Mouse (Mus musculus): ENCODE data around the gene Nme2. TPM values are rescaled to one million over a fixed set of nuclear protein-coding genes. Genes with fewer than 3 reads are reported as not detected.

Nme2 gene
- total RNA-seq (2021) = 444 and 470 TPM in 2 replicates
- long read RNA-seq, experiment 1, transcript Nme2-201 (5 exons, 1,012 nt) = major isoform, 313 of 497 reads
- long read RNA-seq, experiment 1, transcript Nme2-202 (4 exons, 734 nt) = minor isoform, 88 of 497 reads
- long read RNA-seq, experiment 1, partial matches to known transcripts = 93 of 497 reads
- long read RNA-seq, experiment 1, other reads (novel, unspliced or antisense) = 3 of 497 reads
- long read RNA-seq, experiment 2, transcript Nme2-202 (4 exons, 734 nt) = minor isoform, 133 of 419 reads
- long read RNA-seq, experiment 2, transcript Nme2-201 (5 exons, 1,012 nt) = major isoform, 278 of 419 reads
- long read RNA-seq, experiment 2, partial matches to known transcripts = 6 of 419 reads
- long read RNA-seq, experiment 2, other reads (novel, unspliced or antisense) = 2 of 419 reads

- peak; percentile 28 for DNase-seq
These were observed at the start of gene Nme2 for GRCm38 (mm10) chr11:93956159-93956558. Gene Nme2, minus strand, starts transcription at chr11:93956259.

- DNase-seq = no peak
These were observed 47.3 kb upstream of the Nme2 start for GRCm38 (mm10) chr11:94003346-94003745.

- no peak for DNase-seq
These were observed 43.2 kb upstream of the Nme2 start for GRCm38 (mm10) chr11:93999276-93999675.

GRCm38 (mm10) chr11:93997141-93997775, 41.2 kb upstream of the Nme2 start:
- DNase-seq = peak; percentile 44

- peak; percentile 71 for DNase-seq
These were observed 40.5 kb upstream of the Nme2 start for GRCm38 (mm10) chr11:93996306-93997140.

- DNase-seq = peak; percentile 97
These were observed 39.8 kb upstream of the Nme2 start, which contains the start of gene Spag9 for GRCm38 (mm10) chr11:93995720-93996305. Gene Spag9, plus strand, starts transcription at chr11:93996091.

- DNase-seq = peak; percentile 91
These were observed 39.2 kb upstream of the Nme2 start for GRCm38 (mm10) chr11:93995111-93995719.

- DNase-seq = no peak
These were observed 38.5 kb upstream of the Nme2 start for GRCm38 (mm10) chr11:93994531-93994930.

- no peak for DNase-seq
These were observed 32.4 kb upstream of the Nme2 start for GRCm38 (mm10) chr11:93988328-93989062.

- peak; percentile 32 for DNase-seq
These were observed 31.7 kb upstream of the Nme2 start for GRCm38 (mm10) chr11:93987625-93988327.

GRCm38 (mm10) chr11:93987026-93987425, 31.0 kb upstream of the Nme2 start:
- DNase-seq = no peak

- no peak for DNase-seq
These were observed 30.2 kb upstream of the Nme2 start for GRCm38 (mm10) chr11:93986298-93986697.

GRCm38 (mm10) chr11:93985265-93985664, 29.2 kb upstream of the Nme2 start:
- DNase-seq = no peak

GRCm38 (mm10) chr11:93984619-93985018, 28.6 kb upstream of the Nme2 start:
- no peak for DNase-seq

GRCm38 (mm10) chr11:93979502-93980049, 23.5 kb upstream of the Nme2 start:
- no peak for DNase-seq

GRCm38 (mm10) chr11:93972951-93973350, 16.9 kb upstream of the Nme2 start:
- DNase-seq = no peak

GRCm38 (mm10) chr11:93969799-93970198, 13.7 kb upstream of the Nme2 start:
- no peak for DNase-seq

GRCm38 (mm10) chr11:93969171-93969570, 13.1 kb upstream of the Nme2 start:
- no peak for DNase-seq

GRCm38 (mm10) chr11:93968848-93969128, 12.7 kb upstream of the Nme2 start:
- DNase-seq = no peak

Data from adrenal gland, postnatal 14 days (tissue).